Mouse (Mus musculus) heart, embryonic 10.5 days (tissue): Measurements from ENCODE around the gene Klra3. TPM values are rescaled to one million over a fixed set of nuclear protein-coding genes. Genes with fewer than 3 reads are reported as not detected.
"Not testable (repeated sequence)": the region's sequence is repeated elsewhere in the genome, so short reads cannot be mapped to it uniquely, and the experiment has no call there.

ENCODE experiments used
- DNase-seq: peaks from one replicate; pipeline ENCODE4 v3.0.0-alpha.2; 2017; ENCODE audit warnings: low spot score
- H3K27ac ChIP-seq: fragments of 300-500 bp; sonication (generic); 2 replicates; pipeline ENCODE4 v1.5.1; 2016; ENCODE audit warnings: mild to moderate bottlenecking
- H3K27me3 ChIP-seq: fragments of 300-500 bp; sonication (generic); 2 replicates; pipeline ENCODE4 v1.6.1; 2016; ENCODE audit warnings: mild to moderate bottlenecking; ENCODE audit not compliant: poor library complexity, insufficient read depth, severe bottlenecking
- H3K36me3 ChIP-seq: fragments of 300-500 bp; sonication (generic); 2 replicates; pipeline ENCODE4 v1.6.1; 2016; ENCODE audit warnings: mild to moderate bottlenecking, moderate library complexity
- H3K4me1 ChIP-seq: fragments of 300-500 bp; sonication (generic); 2 replicates; pipeline ENCODE4 v1.6.1; 2016; ENCODE audit warnings: mild to moderate bottlenecking
- H3K4me3 ChIP-seq: fragments of 300-500 bp; sonication (generic); 2 replicates; pipeline ENCODE4 v1.5.1; 2016; ENCODE audit warnings: mild to moderate bottlenecking, moderate library complexity
- H3K9me3 ChIP-seq: fragments of 300-500 bp; sonication (generic); 2 replicates; pipeline ENCODE4 v1.6.1; 2016; ENCODE audit warnings: mild to moderate bottlenecking, moderate library complexity
- WGBS: fragments of 180-500 bp; shearing (Covaris S2); methylation state at CpG from one replicate; pipeline ENCODE4 v1.1.7; 2016; 5-methylcytosine and 5-hydroxymethylcytosine counted together
- polyA plus RNA-seq: library from polyadenylated mRNA; unstranded; fragments of >200 nt; fragmentation: Nextera tagmentation; extraction: Ambion mirVana; gene quantifications from 2 replicates; pipeline ENCODE4 v1.2.1, GENCODE M21; 2016

The Klra3 gene
- not detected in 2 replicates for polyA plus RNA-seq

- Histone ChIP-seq H3K9me3 (no peaks in the 10 kb centered on the region), H3K4me3 (no peak within 1 kb of the TSS), H3K4me1 (no peaks in the 10 kb centered on the region), H3K27me3 (no peaks in the 10 kb centered on the region), H3K36me3 (no peaks in the 10 kb centered on the region), H3K27ac (no peak within 1 kb of the TSS)
- DNase-seq: no peak
- 76% methylated on average over 8 of the region's 8 CpGs for WGBS
Observed at GRCm38 (mm10) chr6:130337411-130337810, at the start of gene Klra3. Gene Klra3, minus strand, starts transcription at chr6:130337574.

- no peaks in the 10 kb centered on the region for H3K27me3 ChIP-seq
- H3K4me1 ChIP-seq: no peaks in the 10 kb centered on the region
- no peak for DNase-seq
- no peak within 1 kb of the TSS for H3K27ac ChIP-seq
- H3K4me3 ChIP-seq: no peak within 1 kb of the TSS
- WGBS: 81% methylated on average over 2 of the region's 2 CpGs
- H3K9me3 ChIP-seq: no peaks in the 10 kb centered on the region
- H3K36me3 ChIP-seq: no peaks in the 10 kb centered on the region
Observed at GRCm38 (mm10) chr6:130386750-130387149, 49.4 kb upstream of the Klra3 start, which contains the start of gene Klra1. Gene Klra1, minus strand, starts transcription at chr6:130386874.

DNA sequence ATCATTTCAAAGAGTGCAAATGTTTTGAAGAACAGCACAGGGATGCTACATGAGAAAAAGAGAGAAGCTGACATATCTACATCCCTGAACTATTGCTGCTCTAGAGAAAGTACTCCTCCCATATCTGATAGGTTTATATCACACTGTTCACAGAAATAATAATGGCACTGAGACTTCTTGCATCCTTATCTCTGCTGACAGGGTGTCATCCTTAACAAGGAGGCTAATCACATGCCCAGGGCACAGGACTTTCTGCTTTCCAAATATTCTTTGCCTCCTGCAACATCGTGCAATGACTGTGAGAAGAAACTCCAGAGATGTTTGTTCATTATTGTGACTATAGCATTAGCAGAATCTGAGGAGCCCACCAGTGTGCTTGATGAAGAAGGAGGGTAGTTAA, 48.4 kb upstream of the Klra3 start:
- H3K9me3 ChIP-seq: no peaks in the 10 kb centered on the region
- WGBS: 60% methylated on average over 1 of the region's 1 CpGs
- DNase-seq: no peak
- no peak overlapping the region for H3K27ac ChIP-seq
- no peaks in the 10 kb centered on the region for H3K4me1 ChIP-seq
- no peaks in the 10 kb centered on the region for H3K36me3 ChIP-seq
- no peaks in the 10 kb centered on the region for H3K27me3 ChIP-seq
- no peak overlapping the region for H3K4me3 ChIP-seq

- DNase-seq: no peak
- no peaks in the 10 kb centered on the region for H3K27me3 ChIP-seq
- H3K4me1 ChIP-seq: no peaks in the 10 kb centered on the region
- WGBS: 69% methylated on average over 4 of the region's 4 CpGs
- no peak overlapping the region for H3K4me3 ChIP-seq
- no peaks in the 10 kb centered on the region for H3K36me3 ChIP-seq
- no peak overlapping the region for H3K27ac ChIP-seq
- no peaks in the 10 kb centered on the region for H3K9me3 ChIP-seq
Observed at GRCm38 (mm10) chr6:130382375-130382774, 45.0 kb upstream of the Klra3 start.

DNA sequence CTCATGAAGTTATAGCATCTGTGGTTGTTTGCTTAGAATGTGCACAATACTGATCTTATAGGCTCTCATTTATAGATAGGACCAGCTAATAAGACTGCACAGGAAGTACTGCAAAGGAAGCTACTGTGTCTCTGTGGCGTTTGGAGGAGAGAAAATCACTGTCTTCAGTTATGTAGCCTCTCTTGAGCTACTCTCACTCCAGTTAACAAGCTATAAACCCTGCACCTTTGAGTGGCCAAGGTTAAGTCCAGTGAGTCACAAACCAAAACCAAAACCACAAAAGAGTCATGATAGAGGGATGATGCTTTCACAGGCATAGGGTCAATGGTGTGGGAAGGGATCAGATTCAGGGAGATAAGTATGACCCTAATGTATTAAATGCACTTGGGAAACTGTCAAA, 8.0 kb upstream of the Klra3 start:
- DNase-seq, H3K27ac ChIP-seq, H3K27me3 ChIP-seq, H3K4me1 ChIP-seq, H3K36me3 ChIP-seq, H3K9me3 ChIP-seq, H3K4me3 ChIP-seq: not testable (repeated sequence)
- 43% methylated on average over 1 of the region's 1 CpGs for WGBS

DNA sequence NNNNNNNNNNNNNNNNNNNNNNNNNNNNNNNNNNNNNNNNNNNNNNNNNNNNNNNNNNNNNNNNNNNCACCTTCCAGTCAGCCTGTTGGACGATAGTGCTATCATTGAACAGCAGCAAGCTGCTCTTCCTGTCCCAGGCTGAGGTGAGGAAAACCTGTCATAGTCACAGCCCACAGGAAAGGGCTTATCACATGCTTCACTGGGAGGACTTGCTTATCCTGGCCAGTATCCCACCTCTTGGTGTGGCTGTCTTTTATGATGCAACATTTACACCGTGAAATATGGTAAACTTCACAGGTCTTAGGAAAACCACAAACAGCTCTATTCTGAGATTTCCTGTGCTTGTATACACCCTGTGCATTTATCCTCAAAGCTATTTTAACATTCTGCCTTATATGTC, 4.6 kb upstream of the Klra3 start:
- H3K27ac ChIP-seq, H3K36me3 ChIP-seq, H3K4me1 ChIP-seq, H3K27me3 ChIP-seq, H3K9me3 ChIP-seq, H3K4me3 ChIP-seq, DNase-seq: not testable (repeated sequence)
- WGBS: 75% methylated on average over 2 of the region's 2 CpGs

GRCm38 (mm10) chr6:130287984-130288649, 49.3 kb downstream of the Klra3 start:
- no peak for DNase-seq
- no peaks in the 10 kb centered on the region for H3K27me3 ChIP-seq

GRCm38 (mm10) chr6:130281828-130282227, 55.5 kb downstream of the Klra3 start, which contains the start of gene Klra10:
Gene Klra10, minus strand, starts transcription at chr6:130281928.
- 71% methylated on average over 1 of the region's 1 CpGs for WGBS
- not testable (repeated sequence) for H3K4me1 ChIP-seq, H3K27ac ChIP-seq, H3K9me3 ChIP-seq, H3K4me3 ChIP-seq, DNase-seq, H3K36me3 ChIP-seq, H3K27me3 ChIP-seq

More at GRCm38 (mm10) chr6:130287984-130288649, 49.3 kb downstream of the Klra3 start:
- H3K4me1 ChIP-seq: no peaks in the 10 kb centered on the region
- no peaks in the 10 kb centered on the region; the same call in 1 of the 2 replicates for H3K9me3 ChIP-seq
- no peak overlapping the region for H3K4me3 ChIP-seq
- no peak overlapping the region for H3K27ac ChIP-seq
- no peaks in the 10 kb centered on the region for H3K36me3 ChIP-seq

Other genes starting within 250 kb of the Klra3 start
- gene Klra8, start 207.7 kb downstream of the Klra3 start, polyA plus RNA-seq: not detected in 2 replicates
- not detected in 2 replicates for gene Klra9, start 144.5 kb downstream of the Klra3 start, polyA plus RNA-seq
- gene Klra7, start 104.3 kb downstream of the Klra3 start, polyA plus RNA-seq: not detected in 2 replicates
- gene Klra10, start 55.6 kb downstream of the Klra3 start, polyA plus RNA-seq: not detected in 2 replicates
- gene Klra1, start 49.3 kb upstream of the Klra3 start, polyA plus RNA-seq: not detected in 2 replicates